20 mouse cellular contexts compared by ENCODE assay signal in the genomic region with DNA sequence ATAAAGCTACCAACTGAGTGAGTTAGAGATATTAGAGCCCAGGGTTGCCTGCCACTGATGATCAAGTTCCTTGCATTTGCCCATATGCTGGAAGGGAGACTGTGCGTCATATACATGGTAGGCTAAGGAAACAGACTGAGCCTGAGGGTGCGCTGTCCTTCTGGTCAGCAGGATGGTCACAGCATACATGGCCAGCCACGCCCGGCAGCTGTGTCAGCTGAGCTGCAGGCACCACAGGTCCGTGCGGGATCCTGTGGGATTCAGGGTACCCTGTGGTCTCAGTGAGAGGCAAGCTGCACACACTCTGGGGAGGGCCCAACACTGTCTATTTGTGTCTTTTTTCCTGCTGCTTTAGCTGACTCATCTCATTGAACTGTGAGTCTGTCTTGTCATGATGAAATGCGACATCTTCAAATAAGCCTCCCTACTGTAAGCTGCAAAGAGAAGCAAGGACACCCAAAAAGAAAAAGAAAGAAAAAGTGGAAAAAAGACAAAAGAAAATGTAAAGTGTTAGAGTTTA.
DNase-seq lines count a peak whose midpoint lies in the region; ATAC-seq and TF ChIP-seq lines count a peak whose summit lies in the region.
"Had no signal": no experiment of that assay in that cellular context is flagged by ENCODE, and none has a peak within 500 bp of the region (broad histone marks: within the 10 kb centered on the region; RNA-seq: fewer than 3 reads in every experiment).

No protein-coding gene starts in this region.

- H3K4me1 ChIP-seq in embryonic facial prominence, embryonic 15.5 days, result no peaks in the 10 kb centered on the region
- peaks cover 6% of the 10 kb centered on the region; the same call in 1 of the 2 replicates for H3K4me1 ChIP-seq in embryonic facial prominence, embryonic 10.5 days
- H3K4me1 ChIP-seq in bone marrow, adult 2 months (ENCODE audit: control insufficient read depth, insufficient read depth, low read length), result peaks cover 3% of the 10 kb centered on the region
- H3K4me1 ChIP-seq in liver, embryonic 11.5 days (replicated peaks; ENCODE audit: control insufficient read depth, insufficient read depth, low read length), result peaks cover 11% of the 10 kb centered on the region
- H3K4me1 ChIP-seq in kidney, embryonic 16.5 days (ENCODE audit: insufficient read depth, low read length), result no peaks in the 10 kb centered on the region
- no peaks in the 10 kb centered on the region for H3K4me1 ChIP-seq in forebrain, embryonic 13.5 days
- H3K4me1 ChIP-seq: hindbrain, embryonic 15.5 days; stomach, embryonic 15.5 days had no signal

- H3K27me3 ChIP-seq in embryonic facial prominence, embryonic 15.5 days, result no peaks in the 10 kb centered on the region
- H3K27me3 ChIP-seq in embryonic facial prominence, embryonic 10.5 days (replicated peaks; ENCODE audit: low read depth, poor library complexity, severe bottlenecking), result no peaks in the 10 kb centered on the region
- no peaks in the 10 kb centered on the region for H3K27me3 ChIP-seq in liver, embryonic 11.5 days (replicated peaks; ENCODE audit: control insufficient read depth, insufficient read depth, low read length)
- no peaks in the 10 kb centered on the region for H3K27me3 ChIP-seq in kidney, embryonic 16.5 days (ENCODE audit: insufficient read depth, low read length)
- H3K27me3 ChIP-seq in forebrain, embryonic 13.5 days, result no peaks in the 10 kb centered on the region
- H3K27me3 ChIP-seq: hindbrain, embryonic 15.5 days; stomach, embryonic 15.5 days had no signal

- H3K36me3 ChIP-seq in embryonic facial prominence, embryonic 15.5 days, result no peaks in the 10 kb centered on the region
- no peaks in the 10 kb centered on the region for H3K36me3 ChIP-seq in embryonic facial prominence, embryonic 10.5 days (replicated peaks)
- H3K36me3 ChIP-seq in liver, embryonic 11.5 days (ENCODE audit: control insufficient read depth, insufficient read depth, low read length), result no peaks in the 10 kb centered on the region
- H3K36me3 ChIP-seq in kidney, embryonic 16.5 days (ENCODE audit: insufficient read depth, low read length), result no peaks in the 10 kb centered on the region
- H3K36me3 ChIP-seq in forebrain, embryonic 13.5 days (ENCODE audit: poor library complexity, severe bottlenecking), result no peaks in the 10 kb centered on the region
- H3K36me3 ChIP-seq: hindbrain, embryonic 15.5 days; limb, embryonic 10.5 days; stomach, embryonic 15.5 days had no signal

- H3K9me3 ChIP-seq in embryonic facial prominence, embryonic 15.5 days (replicated peaks), result no peaks in the 10 kb centered on the region
- H3K9me3 ChIP-seq in embryonic facial prominence, embryonic 10.5 days, result no peaks in the 10 kb centered on the region
- no peaks in the 10 kb centered on the region for H3K9me3 ChIP-seq in liver, embryonic 11.5 days (ENCODE audit: control insufficient read depth, low read length)
- no peaks in the 10 kb centered on the region for H3K9me3 ChIP-seq in kidney, embryonic 16.5 days (ENCODE audit: low read length)
- no peaks in the 10 kb centered on the region for H3K9me3 ChIP-seq in forebrain, embryonic 13.5 days (replicated peaks)
- H3K9me3 ChIP-seq: hindbrain, embryonic 15.5 days; limb, embryonic 10.5 days; stomach, embryonic 15.5 days had no signal

- H3K9ac ChIP-seq in embryonic facial prominence, embryonic 15.5 days, result no peak overlapping the region
- H3K9ac ChIP-seq in liver, embryonic 11.5 days (ENCODE audit: low read depth, low read length), result no peak overlapping the region
- no peak overlapping the region for H3K9ac ChIP-seq in kidney, embryonic 16.5 days (replicated peaks; ENCODE audit: low read length)
- H3K9ac ChIP-seq in forebrain, embryonic 13.5 days, result no peak overlapping the region
- H3K9ac ChIP-seq: hindbrain, embryonic 15.5 days; stomach, embryonic 15.5 days had no signal

- 74% methylated on average over 7 of the region's 7 CpGs for WGBS in embryonic facial prominence, embryonic 15.5 days
- WGBS in embryonic facial prominence, embryonic 10.5 days, result 82% methylated on average over 7 of the region's 7 CpGs
- WGBS in bone marrow, adult 2 months, result 74% methylated on average over 7 of the region's 7 CpGs
- 77% methylated on average over 7 of the region's 7 CpGs for WGBS in liver, embryonic 11.5 days
- 80% methylated on average over 7 of the region's 7 CpGs for WGBS in kidney, embryonic 16.5 days
- 94% methylated on average over 7 of the region's 7 CpGs for WGBS in forebrain, embryonic 13.5 days

- ATAC-seq in embryonic facial prominence, embryonic 15.5 days (ENCODE audit: insufficient number of reproducible peaks, low FRiP score, low TSS enrichment, low read depth), result peak; percentile 29; the same call in 1 of the 2 replicates
- ATAC-seq in liver, embryonic 11.5 days (replicated peaks; ENCODE audit: low FRiP score), result no peak
- ATAC-seq in megakaryocyte progenitor cell, adult 5-6 weeks (replicated peaks; ENCODE audit: poor library complexity), result 0 out of 2 replicates have a peak, but pooled peaks have one; percentile 4
- ATAC-seq in kidney, embryonic 16.5 days (ENCODE audit: low FRiP score, low TSS enrichment), result no peak
- no peak for ATAC-seq in forebrain, embryonic 13.5 days
- ATAC-seq: intestine, embryonic 16.5 days had no signal

- H3K27ac ChIP-seq in embryonic facial prominence, embryonic 15.5 days (replicated peaks), result no peak overlapping the region
- H3K27ac ChIP-seq in embryonic facial prominence, embryonic 10.5 days (replicated peaks), result no peak overlapping the region
- peak overlapping the region; percentile 45 for H3K27ac ChIP-seq in bone marrow, adult 2 months (ENCODE audit: control insufficient read depth, insufficient read depth, low read depth, low read length, poor library complexity)
- H3K27ac ChIP-seq in liver, embryonic 11.5 days (ENCODE audit: low read depth, low read length), result peak overlapping the region; percentile 68; the same call in 1 of the 2 replicates
- H3K27ac ChIP-seq in kidney, embryonic 16.5 days (ENCODE audit: low read length), result no peak overlapping the region
- no peak overlapping the region for H3K27ac ChIP-seq in forebrain, embryonic 13.5 days
- H3K27ac ChIP-seq: hindbrain, embryonic 15.5 days; kidney, postnatal 0 days; limb, embryonic 10.5 days; stomach, embryonic 15.5 days had no signal

- H3K4me3 ChIP-seq in embryonic facial prominence, embryonic 15.5 days (replicated peaks), result no peak overlapping the region
- no peak overlapping the region for H3K4me3 ChIP-seq in embryonic facial prominence, embryonic 10.5 days
- no peak overlapping the region for H3K4me3 ChIP-seq in bone marrow, adult 2 months (replicated peaks; ENCODE audit: control insufficient read depth, low read depth, low read length)
- no peak overlapping the region for H3K4me3 ChIP-seq in liver, embryonic 11.5 days (ENCODE audit: low read depth, low read length)
- H3K4me3 ChIP-seq in kidney, embryonic 16.5 days (ENCODE audit: low read length), result no peak overlapping the region
- H3K4me3 ChIP-seq in forebrain, embryonic 13.5 days, result no peak overlapping the region
- H3K4me3 ChIP-seq: hindbrain, embryonic 15.5 days; limb, embryonic 10.5 days; stomach, embryonic 15.5 days had no signal

- no peak for TF ChIP-seq CTCF in bone marrow, adult 2 months (IDR thresholded peaks at IDR 0.05; ENCODE audit: control insufficient read depth, insufficient read depth, low read length)

- TF ChIP-seq POLR2A in bone marrow, adult 2 months (IDR thresholded peaks at IDR 0.05; ENCODE audit: borderline replicate concordance, control insufficient read depth, low read depth, low read length), result no peak

- no peak for DNase-seq in embryonic facial prominence, embryonic 10.5 days (ENCODE audit: low spot score)
- DNase-seq in liver, embryonic 11.5 days (ENCODE audit: low spot score), result no peak
- DNase-seq in urinary bladder, postnatal 4 days (ENCODE audit: low spot score in 2 of 2), result no peak
- DNase-seq: cerebellum, adult 9-10 months; gastrocnemius, postnatal 36 days; heart, postnatal 14 days; lung, adult 2 months; lung, postnatal 36 days; midbrain, embryonic 14.5 days had no signal

- no peak overlapping the region for H3K4me2 ChIP-seq in embryonic facial prominence, embryonic 15.5 days (replicated peaks)
- H3K4me2 ChIP-seq in liver, embryonic 11.5 days, result no peak overlapping the region
- no peak overlapping the region for H3K4me2 ChIP-seq in kidney, embryonic 16.5 days (replicated peaks; ENCODE audit: low read depth, low read length)
- H3K4me2 ChIP-seq in forebrain, embryonic 13.5 days, result no peak overlapping the region
- H3K4me2 ChIP-seq: heart, embryonic 11.5 days; hindbrain, embryonic 15.5 days; stomach, embryonic 15.5 days had no signal

Comparison
In these comparisons a context has a peak if more than half of its experiments do, and no peak if none do; other contexts are left out.
1. ATAC-seq: peak in embryonic facial prominence, embryonic 15.5 days (single experiment) and megakaryocyte progenitor cell, adult 5-6 weeks (single experiment); none in liver, embryonic 11.5 days (single experiment), kidney, embryonic 16.5 days (single experiment) and forebrain, embryonic 13.5 days (single experiment).
2. H3K27ac ChIP-seq: peak in bone marrow, adult 2 months (single experiment) and liver, embryonic 11.5 days (single experiment); none in embryonic facial prominence, embryonic 15.5 days (single experiment), embryonic facial prominence, embryonic 10.5 days (single experiment), kidney, embryonic 16.5 days (single experiment) and forebrain, embryonic 13.5 days (single experiment).